9 mouse cellular contexts compared by ENCODE assay signal in the genomic region with DNA sequence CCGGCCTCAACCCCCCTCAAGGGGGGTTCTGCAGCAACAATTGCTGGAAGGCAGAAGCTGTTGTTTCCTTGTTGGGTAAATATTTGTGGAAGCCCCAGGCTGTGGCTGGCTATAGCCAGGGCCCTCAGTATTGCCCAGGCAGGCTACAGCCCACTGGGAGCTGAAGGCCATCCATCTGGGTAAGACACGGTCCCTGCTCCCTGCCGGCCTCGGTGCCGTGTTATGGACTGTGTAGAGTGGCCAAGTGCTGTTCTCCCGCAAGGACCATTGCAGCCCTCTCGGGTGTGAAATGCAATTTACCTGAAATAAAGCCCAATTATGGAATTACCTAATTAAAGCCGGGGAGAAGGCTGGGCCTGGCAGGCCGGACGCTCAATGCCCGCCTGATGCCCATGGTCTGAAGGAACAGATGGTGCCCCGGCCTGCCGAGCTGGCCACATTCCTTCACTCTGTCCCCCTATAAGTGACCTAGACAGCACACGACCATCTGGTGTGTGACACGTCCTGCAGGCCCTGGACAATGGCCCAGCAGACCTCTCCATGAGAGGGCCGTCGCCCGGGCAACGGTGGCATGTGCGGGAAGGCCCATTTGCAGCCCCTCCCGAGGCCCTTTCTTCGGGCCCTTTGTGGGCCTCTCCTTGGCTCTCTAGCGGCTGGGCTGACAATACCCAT. TPM values are rescaled to one million over a fixed set of nuclear protein-coding genes. Genes with fewer than 3 reads are reported as not detected.
A peak's percentile ranks its signal among the peaks of the same experiment; 100 is the strongest.
DNase-seq lines count a peak whose midpoint lies in the region; ATAC-seq and TF ChIP-seq lines count a peak whose summit lies in the region.
"Had no signal": no experiment of that assay in that cellular context is flagged by ENCODE, and none has a peak within 500 bp of the region (broad histone marks: within the 10 kb centered on the region; RNA-seq: fewer than 3 reads in every experiment).

No protein-coding gene starts in this region.

- WGBS in embryonic facial prominence, embryonic 14.5 days: 63% methylated on average over 23 of the region's 23 CpGs
- WGBS in midbrain, embryonic 11.5 days: 33% methylated on average over 23 of the region's 23 CpGs
- WGBS in kidney, adult 2 months: 75% methylated on average over 23 of the region's 23 CpGs

- H3K4me3 ChIP-seq in embryonic facial prominence, embryonic 14.5 days (ENCODE audit: low read depth, low read length): no peak overlapping the region
- H3K4me3 ChIP-seq in midbrain, embryonic 11.5 days (ENCODE audit: low read depth, low read length): no peak overlapping the region
- H3K4me3 ChIP-seq in kidney, adult 2 months (ENCODE audit: insufficient read depth, low read depth, low read length): no peak overlapping the region

- TF ChIP-seq POLR2A in kidney, adult 2 months (IDR thresholded peaks at IDR 0.05; ENCODE audit: low read depth, low read length): no peak

- no peaks in the 10 kb centered on the region for H3K36me3 ChIP-seq in embryonic facial prominence, embryonic 14.5 days (ENCODE audit: control insufficient read depth, insufficient read depth, low read length)
- H3K36me3 ChIP-seq in midbrain, embryonic 11.5 days (ENCODE audit: control insufficient read depth, insufficient read depth, low read length): no peaks in the 10 kb centered on the region
- no peaks in the 10 kb centered on the region for H3K36me3 ChIP-seq in kidney, adult 2 months (ENCODE audit: control insufficient read depth, insufficient read depth, low read length)

- H3K4me2 ChIP-seq in embryonic facial prominence, embryonic 14.5 days (ENCODE audit: low read depth, low read length): no peak overlapping the region
- H3K4me2 ChIP-seq in midbrain, embryonic 11.5 days: no peak overlapping the region

- peak overlapping the region; percentile 14; the same call in 1 of the 2 replicates for H3K9ac ChIP-seq in embryonic facial prominence, embryonic 14.5 days (ENCODE audit: low read depth, low read length)
- peak overlapping the region; percentile 56 for H3K9ac ChIP-seq in midbrain, embryonic 11.5 days (ENCODE audit: low read length)
- H3K9ac ChIP-seq: liver, postnatal 0 days had no signal

- peak; percentile 29 for DNase-seq in gastrocnemius, postnatal 14 days
- no peak for DNase-seq in gastrocnemius, postnatal 25 days
- peak; percentile 98 for DNase-seq in brain, adult 2 months (ENCODE audit: low read depth, low spot score)
- DNase-seq in embryonic facial prominence, embryonic 14.5 days (ENCODE audit: low spot score): no peak
- DNase-seq in midbrain, embryonic 11.5 days (ENCODE audit: low spot score, missing footprints): peak; percentile 95
- DNase-seq in adrenal gland, postnatal 10 days: no peak
- no peak for DNase-seq in spleen, postnatal 4 days (ENCODE audit: low spot score in 2 of 2)
- no peak for DNase-seq in kidney, adult 2 months
- DNase-seq: liver, postnatal 0 days had no signal

- no peaks in the 10 kb centered on the region for H3K27me3 ChIP-seq in embryonic facial prominence, embryonic 14.5 days (replicated peaks; ENCODE audit: control insufficient read depth, insufficient read depth, low read length)
- H3K27me3 ChIP-seq in midbrain, embryonic 11.5 days (ENCODE audit: control insufficient read depth, insufficient read depth, low read length): peaks cover 2% of the 10 kb centered on the region; the same call in 1 of the 2 replicates
- no peaks in the 10 kb centered on the region for H3K27me3 ChIP-seq in kidney, adult 2 months (replicated peaks; ENCODE audit: control insufficient read depth, insufficient read depth, low read length)

- H3K9me3 ChIP-seq in embryonic facial prominence, embryonic 14.5 days (ENCODE audit: control insufficient read depth, low read length): no peaks in the 10 kb centered on the region
- no peaks in the 10 kb centered on the region for H3K9me3 ChIP-seq in midbrain, embryonic 11.5 days (ENCODE audit: control insufficient read depth, low read length)

- ATAC-seq in embryonic facial prominence, embryonic 14.5 days (ENCODE audit: low read depth): peak; percentile 78; the same call in 1 of the 2 replicates
- peak; percentile 93 for ATAC-seq in midbrain, embryonic 11.5 days (ENCODE audit: low FRiP score)
- ATAC-seq: liver, postnatal 0 days had no signal

- intact Hi-C loops in gastrocnemius, postnatal 14 days (cut with DNase I; ENCODE audit: low total_unique reads): no loop called here

- 0 out of 2 replicates have a peak, but pooled peaks cover 3% of the 10 kb centered on the region for H3K4me1 ChIP-seq in embryonic facial prominence, embryonic 14.5 days (ENCODE audit: control insufficient read depth, insufficient read depth, low read length)
- H3K4me1 ChIP-seq in midbrain, embryonic 11.5 days (ENCODE audit: control insufficient read depth, insufficient read depth, low read length): peaks cover 18% of the 10 kb centered on the region
- no peaks in the 10 kb centered on the region for H3K4me1 ChIP-seq in kidney, adult 2 months (ENCODE audit: control insufficient read depth, insufficient read depth, low read length)

- no peak overlapping the region for H3K27ac ChIP-seq in embryonic facial prominence, embryonic 14.5 days (replicated peaks; ENCODE audit: low read depth, low read length)
- peak overlapping the region; percentile 85 for H3K27ac ChIP-seq in midbrain, embryonic 11.5 days (ENCODE audit: low read depth, low read length)
- H3K27ac ChIP-seq in kidney, adult 2 months (ENCODE audit: insufficient read depth, low read depth, low read length): no peak overlapping the region

- no peak for TF ChIP-seq CTCF in kidney, adult 2 months (conservative IDR thresholded peaks at IDR 0.05; ENCODE audit: insufficient read depth, insufficient read length, low read depth, low read length)

RNA-seq across cellular contexts. Expression of a gene that starts 32.6 kb away (rescaled TPM):
- total RNA-seq in gastrocnemius, postnatal 14 days (2021): 100 to 1,000 TPM; 565 to 617 TPM
- 100 to 1,000 TPM in 1 of 2 experiments, 10 to 100 TPM in 1; 95.8 to 152 TPM for total RNA-seq in gastrocnemius, postnatal 25 days (2021)
- 2,410 and 2,543 TPM in 2 replicates for polyA plus RNA-seq in embryonic facial prominence, embryonic 14.5 days (2014; fragmentation: Nextera tagmentation; extraction: Ambion mirVana)
- 789 and 799 TPM in 2 replicates for polyA plus RNA-seq in midbrain, embryonic 11.5 days (2014; fragmentation: Nextera tagmentation; extraction: Ambion mirVana)
- 100 to 1,000 TPM; 386 to 453 TPM for total RNA-seq in adrenal gland, postnatal 10 days (2021)
- polyA plus RNA-seq in kidney, adult 2 months (2012; rRNA removed): 30.8 and 31.0 TPM in 2 replicates

RNA-seq across cellular contexts. Expression of a gene that starts 45.3 kb away (rescaled TPM):
- total RNA-seq in gastrocnemius, postnatal 14 days (2021): under 1 TPM; 0.31 to 0.35 TPM
- total RNA-seq in gastrocnemius, postnatal 25 days (2021): under 1 TPM in 1 of 2 experiments, not detected in 1; 0.29 TPM
- 2.5 and 2.8 TPM in 2 replicates for polyA plus RNA-seq in embryonic facial prominence, embryonic 14.5 days (2014; fragmentation: Nextera tagmentation; extraction: Ambion mirVana)
- polyA plus RNA-seq in midbrain, embryonic 11.5 days (2014; fragmentation: Nextera tagmentation; extraction: Ambion mirVana): 0.16 and 0.30 TPM in 2 replicates
- total RNA-seq in adrenal gland, postnatal 10 days (2021): 10 to 100 TPM in 1 of 2 experiments, 1 to 10 TPM in 1; 6.5 to 15.0 TPM
- 1,125 and 1,412 TPM in 2 replicates for polyA plus RNA-seq in kidney, adult 2 months (2012; rRNA removed)

Comparison
In these comparisons a context has a peak if more than half of its experiments do, and no peak if none do; other contexts are left out.
1. DNase-seq: peak in gastrocnemius, postnatal 14 days (single experiment), brain, adult 2 months (single experiment) and midbrain, embryonic 11.5 days (single experiment); none in gastrocnemius, postnatal 25 days (single experiment), embryonic facial prominence, embryonic 14.5 days (single experiment), adrenal gland, postnatal 10 days (single experiment), spleen, postnatal 4 days (0 of 2) and kidney, adult 2 months (single experiment).
2. RNA of a gene that starts 45.3 kb away (total RNA-seq): 6.5 to 15.0 TPM in adrenal gland, postnatal 10 days; 0.31 to 0.35 TPM in gastrocnemius, postnatal 14 days and 0.29 TPM in gastrocnemius, postnatal 25 days; every median in the first group is over 4 times any median in the second.